Mouse (Mus musculus): ENCODE measurements around the gene Slco3a1. TPM values are rescaled to one million over a fixed set of nuclear protein-coding genes. Genes with fewer than 3 reads are reported as not detected.
A peak's percentile ranks its signal among the peaks of the same experiment; 100 is the strongest.

The Slco3a1 gene
- polyA plus RNA-seq, 1 experiment, result 66.6 TPM

DNA sequence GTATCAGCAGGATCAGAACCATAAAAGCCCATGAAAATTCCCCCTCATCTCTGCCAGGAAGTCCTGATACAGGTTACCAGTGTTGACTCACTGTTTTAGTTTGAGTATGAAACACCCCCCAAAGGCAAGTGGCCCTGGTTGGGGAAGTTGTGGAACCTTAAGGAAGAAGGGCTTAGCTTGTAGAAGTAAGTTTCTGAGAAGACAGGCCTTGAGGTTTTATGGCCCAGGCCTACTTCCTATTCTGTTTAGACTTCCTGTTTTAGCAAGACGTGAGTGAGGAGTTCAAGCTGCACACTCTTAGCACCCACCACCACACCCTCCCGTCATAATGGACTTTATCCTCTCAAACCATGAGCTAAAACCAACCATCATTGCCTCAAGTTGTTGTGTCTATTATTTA is 57.4 kb downstream of the Slco3a1 start:
- Histone ChIP-seq H3K27me3 (ENCODE audit: control insufficient read depth, insufficient read depth, low read length) (no peaks in the 10 kb centered on the region), H3K4me1 (ENCODE audit: control insufficient read depth, insufficient read depth, low read length) (peaks cover 7% of the 10 kb centered on the region), H3K4me3 (replicated peaks; ENCODE audit: insufficient read depth, low read depth, low read length) (no peak overlapping the region), H3K27ac (ENCODE audit: insufficient read depth, low read length) (no peak overlapping the region)
- DNase-seq, result no peak
- WGBS, result 96% methylated on average over 2 of the region's 2 CpGs
- no peak for TF ChIP-seq POLR2A (IDR thresholded peaks at IDR 0.05; ENCODE audit: borderline replicate concordance, insufficient read depth, low read length)
- no peak for TF ChIP-seq CTCF (IDR thresholded peaks at IDR 0.05; ENCODE audit: borderline replicate concordance, insufficient read depth, low read depth, low read length)

DNA sequence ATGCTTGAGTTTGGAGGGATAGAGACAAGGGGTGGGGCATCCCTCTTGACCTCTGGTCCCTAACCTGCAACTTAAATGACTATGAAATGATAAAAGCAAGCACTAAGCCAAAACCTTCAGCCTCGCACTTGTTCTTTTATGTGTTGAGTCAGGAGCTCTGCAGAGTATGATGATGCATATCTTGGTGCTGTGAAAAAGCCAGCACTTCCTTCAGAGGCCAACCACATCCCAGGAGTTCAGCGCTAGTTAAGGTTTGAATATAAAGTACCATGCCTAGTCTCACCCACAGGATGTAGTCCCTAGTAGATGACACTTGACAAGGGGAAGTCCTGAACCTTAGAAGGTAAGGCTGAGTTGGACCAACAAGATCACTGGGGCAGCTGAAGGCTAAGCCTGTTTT is 59.1 kb downstream of the Slco3a1 start:
- no peak for TF ChIP-seq POLR2A (IDR thresholded peaks at IDR 0.05; ENCODE audit: borderline replicate concordance, insufficient read depth, low read length)
- TF ChIP-seq CTCF (IDR thresholded peaks at IDR 0.05; ENCODE audit: borderline replicate concordance, insufficient read depth, low read depth, low read length), result no peak
- peaks cover 14% of the 10 kb centered on the region for H3K4me1 ChIP-seq (ENCODE audit: control insufficient read depth, insufficient read depth, low read length)
- no peak overlapping the region for H3K4me3 ChIP-seq (replicated peaks; ENCODE audit: insufficient read depth, low read depth, low read length)
- H3K27ac ChIP-seq (ENCODE audit: insufficient read depth, low read length), result no peak overlapping the region
- no peak for DNase-seq
- 99% methylated on average over 2 of the region's 2 CpGs for WGBS
- no peaks in the 10 kb centered on the region for H3K27me3 ChIP-seq (ENCODE audit: control insufficient read depth, insufficient read depth, low read length)

DNA sequence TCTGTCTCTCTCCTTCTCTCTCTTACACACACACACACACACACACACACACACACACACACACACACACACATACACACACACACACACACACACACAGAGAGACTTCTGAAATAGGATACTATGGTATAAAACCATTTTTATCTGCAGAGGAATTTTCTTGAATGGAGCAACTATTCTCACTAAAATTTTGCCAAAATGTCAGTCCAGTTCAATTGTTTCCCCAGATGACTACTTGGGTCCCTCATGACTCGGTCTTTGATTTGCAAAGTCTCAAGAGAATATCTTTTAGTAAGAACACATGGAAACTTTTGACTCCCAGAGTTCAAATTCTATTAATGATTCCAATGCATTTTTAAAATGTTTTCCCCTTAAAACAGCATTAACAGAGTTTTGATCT is 60.8 kb downstream of the Slco3a1 start:
- TF ChIP-seq POLR2A (IDR thresholded peaks at IDR 0.05; ENCODE audit: borderline replicate concordance, insufficient read depth, low read length) (no peak), CTCF (IDR thresholded peaks at IDR 0.05; ENCODE audit: borderline replicate concordance, insufficient read depth, low read depth, low read length) (no peak)
- Histone ChIP-seq H3K27ac (ENCODE audit: insufficient read depth, low read length) (no peak overlapping the region), H3K4me3 (replicated peaks; ENCODE audit: insufficient read depth, low read depth, low read length) (no peak overlapping the region), H3K27me3 (ENCODE audit: control insufficient read depth, insufficient read depth, low read length) (no peaks in the 10 kb centered on the region), H3K4me1 (ENCODE audit: control insufficient read depth, insufficient read depth, low read length) (peaks cover 15% of the 10 kb centered on the region)
- no peak for DNase-seq
- whole genome bisulfite sequencing, result 82% methylated on average over 1 of the region's 1 CpGs

DNA sequence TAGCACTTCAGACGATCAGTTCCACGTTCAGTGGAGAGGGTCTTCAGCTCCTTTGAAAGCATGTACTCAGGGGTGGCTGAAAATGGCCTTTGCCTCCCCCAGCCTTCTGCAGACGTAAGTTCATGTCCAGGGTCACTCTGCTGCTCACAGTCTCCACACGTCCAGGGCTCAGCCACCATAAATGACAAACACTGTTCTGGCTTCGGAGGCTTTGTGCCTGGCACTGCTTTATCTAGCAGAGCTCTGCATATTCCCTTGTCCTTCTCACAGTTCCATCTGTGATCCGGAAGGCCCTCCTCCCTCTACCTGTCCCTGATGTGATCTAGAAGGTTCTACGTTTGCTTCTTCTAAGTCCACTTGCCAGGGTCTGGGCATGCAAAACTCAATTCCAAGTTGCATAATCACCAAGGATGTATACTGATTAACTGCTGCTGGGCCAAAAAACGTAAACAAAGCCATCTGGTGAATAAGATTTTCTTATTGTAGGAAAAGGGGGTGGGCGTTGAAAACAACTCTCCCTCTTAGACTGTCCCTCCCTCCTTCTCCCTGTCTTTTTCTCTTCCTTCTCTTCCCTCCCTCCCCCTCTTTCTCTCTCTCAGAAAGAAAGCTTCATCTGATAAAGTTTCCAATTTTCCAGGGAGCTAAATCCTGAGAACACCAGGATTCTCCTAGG is 62.8 kb downstream of the Slco3a1 start:
- Histone ChIP-seq H3K4me3 (replicated peaks; ENCODE audit: insufficient read depth, low read depth, low read length) (no peak overlapping the region), H3K27ac (ENCODE audit: insufficient read depth, low read length) (peak overlapping the region; percentile 49; the same call in 1 of the 2 replicates), H3K4me1 (ENCODE audit: control insufficient read depth, insufficient read depth, low read length) (peaks cover 25% of the 10 kb centered on the region), H3K27me3 (ENCODE audit: control insufficient read depth, insufficient read depth, low read length) (no peaks in the 10 kb centered on the region)
- DNase-seq, result peak in 1 of 2 experiments; percentile 32
- 52% methylated on average over 9 of the region's 9 CpGs for WGBS
- TF ChIP-seq POLR2A (IDR thresholded peaks at IDR 0.05; ENCODE audit: borderline replicate concordance, insufficient read depth, low read length) (no peak), CTCF (IDR thresholded peaks at IDR 0.05; ENCODE audit: borderline replicate concordance, insufficient read depth, low read depth, low read length) (no peak)

DNA sequence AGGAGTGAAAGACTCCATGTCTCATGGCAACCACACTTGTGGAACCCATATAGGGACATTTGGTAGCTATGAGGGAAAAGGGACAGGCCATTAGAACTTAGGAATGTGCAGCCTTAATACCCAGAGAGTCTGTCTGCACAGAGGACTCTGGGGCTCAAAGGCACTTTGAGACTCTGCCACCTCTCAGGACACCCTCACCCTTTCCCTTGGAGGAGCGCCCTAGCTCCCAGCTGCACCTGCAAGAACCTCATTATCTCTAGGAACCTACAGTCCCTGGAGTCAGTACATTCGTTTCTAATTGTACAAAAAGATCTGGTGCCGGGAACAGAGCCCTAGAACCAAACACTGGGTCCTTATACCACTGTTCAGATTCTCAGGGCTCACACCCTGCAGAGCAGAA is 66.4 kb downstream of the Slco3a1 start:
- H3K4me3 ChIP-seq (replicated peaks; ENCODE audit: insufficient read depth, low read depth, low read length), result no peak overlapping the region
- H3K27me3 ChIP-seq (ENCODE audit: control insufficient read depth, insufficient read depth, low read length), result no peaks in the 10 kb centered on the region
- H3K27ac ChIP-seq (ENCODE audit: insufficient read depth, low read length), result peak overlapping the region; percentile 49; the same call in 1 of the 2 replicates
- no peak for DNase-seq
- H3K4me1 ChIP-seq (ENCODE audit: control insufficient read depth, insufficient read depth, low read length), result peaks cover 35% of the 10 kb centered on the region
- WGBS, result 68% methylated on average over 3 of the region's 3 CpGs
- TF ChIP-seq CTCF (IDR thresholded peaks at IDR 0.05; ENCODE audit: borderline replicate concordance, insufficient read depth, low read depth, low read length), result no peak
- TF ChIP-seq POLR2A (IDR thresholded peaks at IDR 0.05; ENCODE audit: borderline replicate concordance, insufficient read depth, low read length), result no peak

DNA sequence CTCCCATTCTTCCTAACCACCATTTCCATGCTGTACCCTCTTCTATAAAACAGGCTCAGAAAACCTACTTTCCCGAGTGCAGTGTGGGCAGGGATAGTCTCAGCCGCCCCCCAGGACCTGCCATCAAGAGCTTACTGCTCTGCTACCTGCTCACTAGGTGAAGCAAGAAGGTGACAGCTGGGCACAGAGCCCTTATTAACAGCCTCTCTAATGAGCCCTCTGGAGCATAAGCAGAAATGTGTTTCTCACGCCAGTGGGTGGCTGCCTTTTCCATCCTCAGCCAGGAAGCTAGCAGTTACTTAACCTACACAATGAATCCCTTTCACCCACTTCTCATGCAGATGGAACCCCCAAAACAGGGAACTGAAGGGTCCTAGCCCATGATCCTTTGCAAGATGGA is 66.9 kb downstream of the Slco3a1 start:
- Histone ChIP-seq H3K27ac (ENCODE audit: insufficient read depth, low read length) (peak overlapping the region; percentile 49; the same call in 1 of the 2 replicates), H3K4me1 (ENCODE audit: control insufficient read depth, insufficient read depth, low read length) (peaks cover 37% of the 10 kb centered on the region), H3K27me3 (ENCODE audit: control insufficient read depth, insufficient read depth, low read length) (no peaks in the 10 kb centered on the region), H3K4me3 (replicated peaks; ENCODE audit: insufficient read depth, low read depth, low read length) (no peak overlapping the region)
- TF ChIP-seq POLR2A (IDR thresholded peaks at IDR 0.05; ENCODE audit: borderline replicate concordance, insufficient read depth, low read length), result no peak
- TF ChIP-seq CTCF (IDR thresholded peaks at IDR 0.05; ENCODE audit: borderline replicate concordance, insufficient read depth, low read depth, low read length), result peak; percentile 17; the same call in 1 of the 2 replicates
- DNase-seq, result peak; percentile 46 to 70
- 14% methylated on average over 3 of the region's 3 CpGs for WGBS

DNA sequence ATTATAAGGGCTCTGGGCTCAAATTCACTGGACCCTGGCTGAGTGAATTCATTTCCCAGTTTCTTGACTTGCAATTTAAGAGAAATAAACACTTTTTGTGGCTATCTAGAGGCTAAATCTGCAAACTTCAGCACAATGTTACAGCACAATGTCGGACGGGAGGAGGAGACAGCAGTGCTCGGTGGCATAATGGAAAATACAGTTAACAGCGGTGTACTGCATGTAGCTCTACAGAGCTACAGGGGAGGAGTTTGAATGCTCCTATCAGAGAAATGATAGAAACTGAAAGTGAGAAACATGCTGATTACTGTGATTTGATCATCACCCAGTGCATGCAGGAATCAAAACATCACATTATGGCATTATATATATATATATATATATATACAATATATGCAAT is 68.5 kb downstream of the Slco3a1 start:
- no peak overlapping the region for H3K4me3 ChIP-seq (replicated peaks; ENCODE audit: insufficient read depth, low read depth, low read length)
- no peak for DNase-seq
- H3K4me1 ChIP-seq (ENCODE audit: control insufficient read depth, insufficient read depth, low read length), result peaks cover 34% of the 10 kb centered on the region
- H3K27me3 ChIP-seq (ENCODE audit: control insufficient read depth, insufficient read depth, low read length), result no peaks in the 10 kb centered on the region
- no peak overlapping the region for H3K27ac ChIP-seq (ENCODE audit: insufficient read depth, low read length)
- WGBS, result 97% methylated on average over 4 of the region's 4 CpGs
- TF ChIP-seq CTCF (IDR thresholded peaks at IDR 0.05; ENCODE audit: borderline replicate concordance, insufficient read depth, low read depth, low read length) (no peak), POLR2A (IDR thresholded peaks at IDR 0.05; ENCODE audit: borderline replicate concordance, insufficient read depth, low read length) (no peak)

DNA sequence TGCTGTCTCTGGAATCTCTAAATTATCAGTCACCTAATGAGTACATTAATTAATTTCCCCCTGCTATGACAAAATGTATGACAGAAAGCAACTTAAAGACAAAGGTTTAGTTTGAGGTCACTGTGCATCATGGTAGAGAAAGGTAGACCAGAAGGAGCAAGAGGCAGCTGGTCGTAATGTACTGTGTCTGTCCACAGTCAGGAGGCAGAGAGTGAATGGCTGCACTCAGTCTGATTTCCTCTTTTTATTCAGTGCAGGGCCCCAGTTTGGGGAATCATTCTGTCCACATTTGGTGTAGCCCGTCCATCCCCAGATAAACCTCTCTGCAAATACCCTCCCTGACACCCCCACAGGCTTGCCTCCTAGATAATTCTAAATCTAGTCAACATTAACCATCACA is 68.9 kb downstream of the Slco3a1 start:
- 97% methylated on average over 2 of the region's 2 CpGs for WGBS
- TF ChIP-seq POLR2A (IDR thresholded peaks at IDR 0.05; ENCODE audit: borderline replicate concordance, insufficient read depth, low read length), result no peak
- Histone ChIP-seq H3K27me3 (ENCODE audit: control insufficient read depth, insufficient read depth, low read length) (no peaks in the 10 kb centered on the region), H3K27ac (ENCODE audit: insufficient read depth, low read length) (no peak overlapping the region), H3K4me3 (replicated peaks; ENCODE audit: insufficient read depth, low read depth, low read length) (no peak overlapping the region), H3K4me1 (ENCODE audit: control insufficient read depth, insufficient read depth, low read length) (peaks cover 35% of the 10 kb centered on the region)
- no peak for DNase-seq

Measured in cerebellum, adult 2 months (tissue).